Mouse (Mus musculus): ENCODE data around the gene Dlx4. TPM values are rescaled to one million over a fixed set of nuclear protein-coding genes. Genes with fewer than 3 reads are reported as not detected.
A peak's percentile ranks its signal among the peaks of the same experiment; 100 is the strongest.

Gene Dlx4
- polyA plus RNA-seq, 1 experiment from 2014 or later: not detected

GRCm38 (mm10) chr11:95117030-95117429 lies 29.0 kb downstream of the Dlx4 start:
- H3K4me2 ChIP-seq (ENCODE audit: low read length): no peak overlapping the region
- peaks cover 31% of the 10 kb centered on the region for H3K27me3 ChIP-seq (replicated peaks; ENCODE audit: control insufficient read depth, insufficient read depth, low read length)
- H3K4me3 ChIP-seq (ENCODE audit: low read length): no peak overlapping the region
- WGBS: 2% methylated on average over 6 of the region's 6 CpGs
- H3K27ac ChIP-seq (ENCODE audit: low read depth, low read length): no peak overlapping the region
- H3K36me3 ChIP-seq (ENCODE audit: control insufficient read depth, insufficient read depth, low read length): no peaks in the 10 kb centered on the region
- H3K4me1 ChIP-seq (ENCODE audit: control insufficient read depth, insufficient read depth, low read depth, low read length): peaks cover 16% of the 10 kb centered on the region
- ATAC-seq: peak; percentile 84; the same call in 1 of the 2 replicates
- no peak overlapping the region for H3K9ac ChIP-seq (ENCODE audit: low read depth, low read length)
- H3K9me3 ChIP-seq (ENCODE audit: control insufficient read depth, low read length): no peaks in the 10 kb centered on the region

GRCm38 (mm10) chr11:95110081-95110480 lies 36.0 kb downstream of the Dlx4 start:
- no peak for ATAC-seq
- Histone ChIP-seq H3K9me3 (ENCODE audit: control insufficient read depth, low read length) (no peaks in the 10 kb centered on the region), H3K4me1 (ENCODE audit: control insufficient read depth, insufficient read depth, low read depth, low read length) (peaks cover 10% of the 10 kb centered on the region), H3K4me3 (ENCODE audit: low read length) (no peak overlapping the region), H3K27me3 (replicated peaks; ENCODE audit: control insufficient read depth, insufficient read depth, low read length) (no peaks in the 10 kb centered on the region), H3K27ac (ENCODE audit: low read depth, low read length) (no peak overlapping the region), H3K4me2 (ENCODE audit: low read length) (no peak overlapping the region), H3K9ac (ENCODE audit: low read depth, low read length) (no peak overlapping the region), H3K36me3 (ENCODE audit: control insufficient read depth, insufficient read depth, low read length) (no peaks in the 10 kb centered on the region)
- 85% methylated on average over 7 of the region's 7 CpGs for WGBS

GRCm38 (mm10) chr11:95109000-95109399 lies 37.1 kb downstream of the Dlx4 start:
- H3K36me3 ChIP-seq (ENCODE audit: control insufficient read depth, insufficient read depth, low read length): no peaks in the 10 kb centered on the region
- no peak overlapping the region for H3K4me3 ChIP-seq (ENCODE audit: low read length)
- 82% methylated on average over 2 of the region's 2 CpGs for WGBS
- no peak overlapping the region for H3K9ac ChIP-seq (ENCODE audit: low read depth, low read length)
- no peak for ATAC-seq
- H3K27ac ChIP-seq (ENCODE audit: low read depth, low read length): no peak overlapping the region
- peaks cover 10% of the 10 kb centered on the region for H3K4me1 ChIP-seq (ENCODE audit: control insufficient read depth, insufficient read depth, low read depth, low read length)
- H3K4me2 ChIP-seq (ENCODE audit: low read length): no peak overlapping the region
- no peaks in the 10 kb centered on the region for H3K9me3 ChIP-seq (ENCODE audit: control insufficient read depth, low read length)
- no peaks in the 10 kb centered on the region for H3K27me3 ChIP-seq (replicated peaks; ENCODE audit: control insufficient read depth, insufficient read depth, low read length)

- Histone ChIP-seq H3K4me1 (ENCODE audit: control insufficient read depth, insufficient read depth, low read depth, low read length) (peaks cover 10% of the 10 kb centered on the region), H3K4me2 (ENCODE audit: low read length) (peak overlapping the region; percentile 37), H3K27me3 (replicated peaks; ENCODE audit: control insufficient read depth, insufficient read depth, low read length) (no peaks in the 10 kb centered on the region), H3K9me3 (ENCODE audit: control insufficient read depth, low read length) (no peaks in the 10 kb centered on the region), H3K36me3 (ENCODE audit: control insufficient read depth, insufficient read depth, low read length) (no peaks in the 10 kb centered on the region), H3K27ac (ENCODE audit: low read depth, low read length) (no peak overlapping the region), H3K9ac (ENCODE audit: low read depth, low read length) (no peak overlapping the region; the same call in 1 of the 2 replicates), H3K4me3 (ENCODE audit: low read length) (no peak overlapping the region)
- peak; percentile 87 for ATAC-seq
- WGBS: 27% methylated on average over 23 of the region's 23 CpGs
Observed at GRCm38 (mm10) chr11:95106440-95107236, 39.4 kb downstream of the Dlx4 start.

- H3K27ac ChIP-seq (ENCODE audit: low read depth, low read length): no peak overlapping the region
- WGBS: 4% methylated on average over 25 of the region's 25 CpGs
- no peak overlapping the region for H3K9ac ChIP-seq (ENCODE audit: low read depth, low read length)
- no peak for ATAC-seq
- H3K9me3 ChIP-seq (ENCODE audit: control insufficient read depth, low read length): no peaks in the 10 kb centered on the region
- H3K4me2 ChIP-seq (ENCODE audit: low read length): peak overlapping the region; percentile 39
- no peaks in the 10 kb centered on the region for H3K36me3 ChIP-seq (ENCODE audit: control insufficient read depth, insufficient read depth, low read length)
- H3K27me3 ChIP-seq (replicated peaks; ENCODE audit: control insufficient read depth, insufficient read depth, low read length): peaks cover 2% of the 10 kb centered on the region
- H3K4me3 ChIP-seq (ENCODE audit: low read length): no peak overlapping the region
- peaks cover 10% of the 10 kb centered on the region for H3K4me1 ChIP-seq (ENCODE audit: control insufficient read depth, insufficient read depth, low read depth, low read length)
Observed at GRCm38 (mm10) chr11:95105274-95105874, 40.7 kb downstream of the Dlx4 start.

- H3K36me3 ChIP-seq (ENCODE audit: control insufficient read depth, insufficient read depth, low read length): no peaks in the 10 kb centered on the region
- WGBS: 73% methylated on average over 6 of the region's 6 CpGs
- no peak for ATAC-seq
Observed at GRCm38 (mm10) chr11:95104266-95104665, 41.8 kb downstream of the Dlx4 start.

GRCm38 (mm10) chr11:95102161-95102904 lies 43.7 kb downstream of the Dlx4 start:
- Histone ChIP-seq H3K27ac (ENCODE audit: low read depth, low read length) (no peak overlapping the region), H3K36me3 (ENCODE audit: control insufficient read depth, insufficient read depth, low read length) (no peaks in the 10 kb centered on the region), H3K4me2 (ENCODE audit: low read length) (no peak overlapping the region), H3K9ac (ENCODE audit: low read depth, low read length) (no peak overlapping the region), H3K4me1 (ENCODE audit: control insufficient read depth, insufficient read depth, low read depth, low read length) (peaks cover 10% of the 10 kb centered on the region), H3K4me3 (ENCODE audit: low read length) (no peak overlapping the region), H3K27me3 (replicated peaks; ENCODE audit: control insufficient read depth, insufficient read depth, low read length) (peaks cover 2% of the 10 kb centered on the region), H3K9me3 (ENCODE audit: control insufficient read depth, low read length) (no peaks in the 10 kb centered on the region)
- WGBS: 79% methylated on average over 19 of the region's 19 CpGs
- 0 out of 2 replicates have a peak, but pooled peaks have one; percentile 29 for ATAC-seq

More at GRCm38 (mm10) chr11:95104266-95104665, 41.8 kb downstream of the Dlx4 start:
- Histone ChIP-seq H3K9me3 (ENCODE audit: control insufficient read depth, low read length) (no peaks in the 10 kb centered on the region), H3K27ac (ENCODE audit: low read depth, low read length) (no peak overlapping the region), H3K4me3 (ENCODE audit: low read length) (no peak overlapping the region), H3K4me2 (ENCODE audit: low read length) (no peak overlapping the region), H3K4me1 (ENCODE audit: control insufficient read depth, insufficient read depth, low read depth, low read length) (peaks cover 10% of the 10 kb centered on the region), H3K27me3 (replicated peaks; ENCODE audit: control insufficient read depth, insufficient read depth, low read length) (peaks cover 2% of the 10 kb centered on the region), H3K9ac (ENCODE audit: low read depth, low read length) (no peak overlapping the region)

GRCm38 (mm10) chr11:95101071-95101788 lies 44.8 kb downstream of the Dlx4 start:
- 20% methylated on average over 16 of the region's 16 CpGs for WGBS

More at GRCm38 (mm10) chr11:95101071-95101788, 44.8 kb downstream of the Dlx4 start:
- no peak for ATAC-seq
- Histone ChIP-seq H3K36me3 (ENCODE audit: control insufficient read depth, insufficient read depth, low read length) (no peaks in the 10 kb centered on the region), H3K27ac (ENCODE audit: low read depth, low read length) (no peak overlapping the region), H3K27me3 (replicated peaks; ENCODE audit: control insufficient read depth, insufficient read depth, low read length) (peaks cover 2% of the 10 kb centered on the region), H3K4me2 (ENCODE audit: low read length) (no peak overlapping the region), H3K9me3 (ENCODE audit: control insufficient read depth, low read length) (no peaks in the 10 kb centered on the region), H3K9ac (ENCODE audit: low read depth, low read length) (no peak overlapping the region), H3K4me3 (ENCODE audit: low read length) (no peak overlapping the region), H3K4me1 (ENCODE audit: control insufficient read depth, insufficient read depth, low read depth, low read length) (peaks cover 5% of the 10 kb centered on the region)
